Mouse (Mus musculus) embryonic stem cell, embryonic (primary cell): ENCODE data around the gene Gm11060.

Experiments used
- CTCF ChIA-PET, 4 experiments: fragments of 300-600 bp in 2 of 4; fragments of 350-600 bp in 2 of 4; sonication (Branson Sonifier 250); formaldehyde crosslinking; loops; one replicate each; lab custom pipeline; 2022; ENCODE audit warnings: inconsistent platforms in 2 of 4; lab: Charles Lee
- POLR2A ChIA-PET, 4 experiments: fragments of 300-600 bp in 2 of 4; fragments of 350-600 bp in 2 of 4; sonication (Branson Sonifier 250); formaldehyde crosslinking; loops; one replicate each; lab custom pipeline; 2022; ENCODE audit warnings: antibody characterized with exemption in 4 of 4, inconsistent platforms in 1 of 4; lab: Charles Lee

Gene Gm11060

GRCm38 (mm10) chr2:105130351-105131060 is 38.7 kb downstream of the Gm11060 start:
- POLR2A ChIA-PET = interaction anchor here in 1 of 4 experiments (0.6 to 1.5 kb wide), 6 partner anchors 11 to 546 kb away, joined by 3 to 4 read pairs (median 4); no protein-coding TSS in a partner anchor

GRCm38 (mm10) chr2:105131061-105131810 is 39.4 kb downstream of the Gm11060 start:
- ChIA-PET CTCF (interaction anchor here (0.6 to 1.6 kb wide), 10 partner anchors 8 to 1300 kb away, joined by 3 to 8 read pairs (median 5); no protein-coding TSS in a partner anchor), POLR2A (interaction anchor here in 2 of 4 experiments (0.6 to 1.5 kb wide), 8 partner anchors 12 to 545 kb away, joined by 3 to 4 read pairs (median 3); no protein-coding TSS in a partner anchor)

More at GRCm38 (mm10) chr2:105130351-105131060, 38.7 kb downstream of the Gm11060 start:
- CTCF ChIA-PET = interaction anchor here in 3 of 4 experiments (1.0 to 1.6 kb wide), 6 partner anchors 9 to 105 kb away, joined by 3 to 8 read pairs (median 4); no protein-coding TSS in a partner anchor

DNA sequence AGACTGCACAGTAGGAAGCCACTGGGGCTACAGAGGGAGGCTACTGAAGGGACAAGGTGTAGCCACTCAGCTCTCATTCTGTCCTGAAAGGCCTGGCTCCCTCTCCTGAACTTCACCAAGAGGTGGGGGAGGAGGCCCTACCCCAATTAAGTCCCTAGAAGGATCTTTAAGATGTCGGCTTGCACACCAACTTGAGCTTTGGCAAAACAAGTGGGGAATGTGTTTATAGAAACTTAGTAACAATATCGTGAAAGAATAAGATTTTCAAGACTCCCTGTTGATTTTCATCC is 39.9 kb downstream of the Gm11060 start:
- POLR2A ChIA-PET = interaction anchor here in 1 of 4 experiments (0.7 to 1.5 kb wide), 6 partner anchors 12 to 545 kb away, joined by 3 to 4 read pairs (median 3); partner anchors contain the start of gene Eif3m
- CTCF ChIA-PET = interaction anchor here (0.6 to 1.6 kb wide), 6 partner anchors 47 to 1299 kb away, joined by 3 to 6 read pairs (median 6); no protein-coding TSS in a partner anchor

GRCm38 (mm10) chr2:105132300-105132699 is 40.5 kb downstream of the Gm11060 start:
- CTCF ChIA-PET = interaction anchor here in 3 of 4 experiments (0.7 to 0.8 kb wide), 3 partner anchors 60 to 546 kb away, joined by 3 to 7 read pairs (median 3); no protein-coding TSS in a partner anchor
- POLR2A ChIA-PET = interaction anchor here in 1 of 4 experiments (0.7 to 1.4 kb wide), 4 partner anchors 13 to 540 kb away, joined by 3 to 4 read pairs (median 3); partner anchors contain the start of gene Eif3m

- ChIA-PET POLR2A (interaction anchor here in 1 of 4 experiments (0.8 to 1.0 kb wide), 2 partner anchors 112 to 539 kb away, joined by 3 read pairs; no protein-coding TSS in a partner anchor), CTCF (no interaction called here)
Measured at GRCm38 (mm10) chr2:105132933-105133795, 41.3 kb downstream of the Gm11060 start.

DNA sequence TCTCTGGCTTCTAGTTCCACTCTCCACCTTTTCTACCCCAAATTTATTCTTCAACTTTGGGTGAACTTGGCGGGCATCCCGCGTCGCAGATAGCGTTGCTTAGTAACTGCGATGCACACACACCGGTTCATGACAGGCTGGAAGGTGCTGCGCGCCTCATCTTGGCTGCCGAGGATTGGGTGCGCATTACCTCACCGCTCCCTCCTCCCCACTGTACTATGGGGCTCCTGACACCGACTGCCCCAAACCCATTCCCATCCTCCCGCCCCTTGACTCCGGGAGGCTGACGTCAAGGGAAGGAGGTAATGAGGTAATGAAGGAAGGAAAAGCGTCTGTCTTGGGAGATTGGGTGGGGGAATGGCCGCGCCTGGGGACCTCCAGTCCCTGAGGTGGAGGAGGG is 42.5 kb downstream of the Gm11060 start:
- CTCF ChIA-PET = no interaction called here
- POLR2A ChIA-PET = no interaction called here

DNA sequence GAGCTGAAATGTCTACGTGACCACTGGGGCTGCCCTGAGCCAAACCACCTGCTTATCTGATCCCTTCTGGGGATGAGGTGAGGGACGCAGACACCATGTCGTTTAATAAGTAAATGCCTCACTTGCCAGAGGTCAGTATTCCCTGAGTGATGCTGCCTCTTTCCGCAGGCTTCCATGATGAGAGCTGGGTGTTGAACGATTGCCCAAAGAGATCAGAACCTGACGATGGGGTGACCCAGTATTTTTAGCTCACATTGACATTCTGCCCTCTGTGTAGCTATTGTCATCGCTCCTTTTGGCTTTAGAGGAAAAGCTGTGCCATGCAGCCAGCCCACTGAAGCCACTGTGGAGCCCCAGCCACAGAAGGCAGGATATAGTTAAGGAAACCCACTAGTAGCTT is 47.7 kb downstream of the Gm11060 start:
- CTCF ChIA-PET = interaction anchor here in 1 of 4 experiments (0.6 to 1.6 kb wide), 2 partner anchors 9 to 305 kb away, joined by 3 to 4 read pairs; no protein-coding TSS in a partner anchor
- POLR2A ChIA-PET = no interaction called here

GRCm38 (mm10) chr2:105141371-105141770 is 49.6 kb downstream of the Gm11060 start:
- CTCF ChIA-PET = no interaction called here
- POLR2A ChIA-PET = interaction anchor here in 1 of 4 experiments (0.5 kb wide), 1 partner anchor 210 kb away, joined by 9 read pairs; no protein-coding TSS in a partner anchor
